Mouse (Mus musculus) midbrain, embryonic 16.5 days (tissue): ENCODE data around the gene Emx2. TPM values are rescaled to one million over a fixed set of nuclear protein-coding genes. Genes with fewer than 3 reads are reported as not detected.

Experiments used
- ATAC-seq: fragments of 200-750 bp; cut with Nextera tagmentation; 2 replicates; pipeline ENCODE4 v1.8.0; 2017; ENCODE audit warnings: moderate TSS enrichment
- H3K27ac ChIP-seq: fragments of 300-500 bp; sonication (generic); 2 replicates; pipeline ENCODE4 v1.5.1; 2014; ENCODE audit warnings: mild to moderate bottlenecking, low read length, mixed read lengths
- H3K27me3 ChIP-seq: fragments of 300-500 bp; sonication (generic); 2 replicates; pipeline ENCODE4 v1.6.1; 2014; ENCODE audit warnings: low read depth, low read length, mixed read lengths; ENCODE audit not compliant: control insufficient read depth, insufficient read depth
- H3K36me3 ChIP-seq: fragments of 300-500 bp; sonication (generic); 2 replicates; pipeline ENCODE4 v1.6.1; 2014; ENCODE audit warnings: mild to moderate bottlenecking, low read length, moderate library complexity, mixed read lengths; ENCODE audit not compliant: control insufficient read depth, insufficient read depth
- H3K4me1 ChIP-seq: fragments of 300-500 bp; sonication (generic); 2 replicates; pipeline ENCODE4 v1.6.1; 2014; ENCODE audit warnings: mild to moderate bottlenecking, low read length, mixed read lengths; ENCODE audit not compliant: control insufficient read depth, insufficient read depth
- H3K4me2 ChIP-seq: fragments of 300-500 bp; sonication (generic); 2 replicates; pipeline ENCODE4 v1.6.1; 2014; ENCODE audit warnings: mild to moderate bottlenecking, low read length, mixed read lengths
- H3K4me3 ChIP-seq: fragments of 300-500 bp; sonication (generic); 2 replicates; pipeline ENCODE4 v1.5.1; 2014; ENCODE audit warnings: low read depth, mild to moderate bottlenecking, low read length, moderate library complexity, mixed read lengths
- H3K9ac ChIP-seq: fragments of 300-500 bp; sonication (generic); 2 replicates; pipeline ENCODE4 v1.6.1; 2014; ENCODE audit warnings: low read depth, low read length, mixed read lengths
- H3K9me3 ChIP-seq: fragments of 300-500 bp; sonication (generic); replicated peaks from 2 replicates; pipeline ENCODE4 v1.6.1; 2014; ENCODE audit warnings: mild to moderate bottlenecking, low read length, mixed read lengths; ENCODE audit not compliant: control insufficient read depth, poor library complexity, severe bottlenecking
- WGBS: fragments of 180-500 bp; shearing (Covaris S2); extraction: QIAGEN DNeasy Blood & Tissue Kit; methylation state at CpG from one replicate; pipeline ENCODE4 v1.1.7; 2014; 5-methylcytosine and 5-hydroxymethylcytosine counted together
- polyA plus RNA-seq: library from polyadenylated mRNA; unstranded; fragments of >200 nt; fragmentation: Nextera tagmentation; extraction: Ambion mirVana; gene quantifications from 2 replicates; pipeline ENCODE4 v1.2.1, GENCODE M21; 2015

The Emx2 gene
- polyA plus RNA-seq, 1 experiment from 2014 or later: 14.2 TPM

DNA sequence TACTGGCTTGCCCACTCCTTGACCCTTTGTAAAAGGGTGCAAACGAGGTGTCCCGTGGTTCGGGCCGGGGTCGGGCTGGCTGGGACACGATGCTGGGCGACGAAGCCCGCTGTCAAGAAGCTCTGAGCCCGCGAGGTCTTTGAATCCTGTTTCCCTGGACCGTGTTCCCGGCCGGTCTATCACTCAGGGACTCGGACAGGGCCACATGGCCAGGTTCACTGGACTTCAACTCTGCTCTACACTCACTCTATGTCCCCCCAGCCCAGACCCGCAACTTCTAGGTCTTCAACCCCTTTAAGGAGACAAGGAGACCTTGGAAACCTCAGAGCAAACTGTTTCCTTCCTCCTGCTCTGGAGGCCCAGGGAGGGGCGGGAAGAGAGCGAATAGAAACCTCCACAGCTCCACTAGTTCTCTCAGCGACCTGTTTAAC is 1.7 kb downstream of the Emx2 start:
- ATAC-seq: no peak
- WGBS: under 1% methylated on average over 19 of the region's 19 CpGs
- H3K4me3 ChIP-seq: peak overlapping the region; percentile 43
- peak overlapping the region; percentile 65 for H3K9ac ChIP-seq
- peak overlapping the region; percentile 54 for H3K4me2 ChIP-seq
- H3K9me3 ChIP-seq: no peaks in the 10 kb centered on the region
- peaks cover 49% of the 10 kb centered on the region for H3K27me3 ChIP-seq
- H3K27ac ChIP-seq: peak overlapping the region; percentile 76
- no peaks in the 10 kb centered on the region for H3K36me3 ChIP-seq
- peaks cover 14% of the 10 kb centered on the region for H3K4me1 ChIP-seq

DNA sequence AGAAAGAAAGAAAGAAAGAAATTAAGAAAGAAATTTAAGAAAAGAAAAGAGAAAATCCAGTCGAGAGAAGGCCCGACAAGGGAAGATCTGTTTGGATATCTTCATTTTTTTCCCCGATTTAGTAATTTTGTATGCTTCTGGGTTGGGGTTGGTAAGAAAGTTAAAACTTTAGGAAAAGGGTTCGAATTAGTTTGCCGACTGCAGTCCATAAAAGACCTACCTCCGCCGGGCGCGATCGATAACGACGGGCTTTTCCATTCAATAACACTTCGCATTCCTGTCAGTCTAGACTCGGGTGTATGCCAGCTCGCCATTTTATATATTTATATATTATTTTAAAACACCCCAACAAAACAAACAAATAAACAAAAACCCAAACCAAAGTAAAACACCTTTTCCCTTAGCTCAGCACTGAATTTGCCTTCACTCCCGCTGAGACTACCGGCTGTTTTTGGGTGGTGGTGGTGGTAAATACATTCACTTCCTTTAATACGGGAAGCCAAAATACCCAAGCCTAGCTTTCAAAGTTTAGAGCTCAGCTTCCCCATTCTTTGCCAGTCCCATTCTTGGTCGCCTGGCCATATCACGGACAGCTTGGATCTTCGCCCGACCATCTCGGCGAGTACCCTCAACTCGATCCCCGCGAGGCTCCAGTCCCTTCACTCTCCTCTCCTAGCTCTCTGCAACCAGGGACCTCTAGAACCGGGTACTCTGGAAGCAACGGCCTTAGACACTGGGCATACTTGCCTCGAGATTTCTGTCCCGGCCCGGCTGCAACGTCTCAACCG is 2.4 kb downstream of the Emx2 start:
- WGBS: 2% methylated on average over 34 of the region's 34 CpGs
- peak overlapping the region; percentile 38; the same call in 1 of the 2 replicates for H3K9ac ChIP-seq
- H3K4me1 ChIP-seq: peaks cover 14% of the 10 kb centered on the region
- H3K36me3 ChIP-seq: no peaks in the 10 kb centered on the region
- H3K27me3 ChIP-seq: peaks cover 48% of the 10 kb centered on the region
- ATAC-seq: no peak
- peak overlapping the region; percentile 76 for H3K27ac ChIP-seq
- peak overlapping the region; percentile 47 for H3K4me2 ChIP-seq
- H3K9me3 ChIP-seq: no peaks in the 10 kb centered on the region
- peak overlapping the region; percentile 43 for H3K4me3 ChIP-seq

DNA sequence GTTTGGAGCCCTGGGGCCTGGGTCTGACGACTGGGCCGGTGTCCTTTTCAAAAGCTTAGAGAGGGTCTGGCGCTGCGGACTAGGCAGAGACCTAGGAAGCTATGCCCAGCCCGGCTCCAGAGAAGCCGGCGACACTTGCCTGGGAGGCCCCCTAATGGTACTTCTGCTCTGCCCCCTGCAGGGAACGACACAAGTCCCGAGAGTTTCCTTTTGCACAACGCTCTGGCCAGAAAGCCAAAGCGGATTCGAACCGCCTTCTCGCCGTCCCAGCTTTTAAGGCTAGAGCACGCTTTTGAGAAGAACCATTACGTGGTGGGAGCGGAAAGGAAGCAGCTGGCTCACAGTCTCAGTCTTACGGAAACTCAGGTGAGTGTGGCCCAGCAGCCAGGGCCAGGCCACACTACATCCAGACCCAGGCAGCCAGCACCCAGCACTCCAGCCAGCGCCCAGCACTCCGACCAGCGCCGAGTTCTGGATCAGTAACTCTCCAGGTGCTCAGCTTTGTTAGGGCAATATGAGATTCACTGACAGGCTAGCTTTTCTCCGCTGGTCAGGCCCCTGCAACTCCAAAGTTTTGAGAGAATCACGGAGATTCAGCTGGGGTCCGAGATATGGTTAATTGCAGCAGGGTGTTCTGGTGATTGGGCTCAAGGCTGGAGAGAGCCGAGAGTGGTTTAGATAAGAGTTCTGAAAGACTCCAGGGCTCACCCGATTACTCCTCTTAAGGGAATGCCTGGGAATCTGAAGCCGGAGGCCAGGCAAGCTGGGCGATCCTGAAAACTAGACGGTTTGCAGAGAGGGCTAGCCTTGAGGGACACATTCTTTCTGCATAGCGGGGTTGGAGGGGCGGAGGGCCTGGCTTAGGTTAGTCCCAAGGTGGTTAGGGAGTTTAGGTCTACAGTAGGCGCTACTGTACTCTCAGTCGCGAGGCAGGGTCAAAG is 3.6 kb downstream of the Emx2 start:
- H3K9me3 ChIP-seq: no peaks in the 10 kb centered on the region
- peak overlapping the region; percentile 71 for H3K27ac ChIP-seq
- peaks cover 14% of the 10 kb centered on the region for H3K4me1 ChIP-seq
- peak overlapping the region; percentile 33 for H3K9ac ChIP-seq
- peak overlapping the region; percentile 43 for H3K4me3 ChIP-seq
- peaks cover 47% of the 10 kb centered on the region for H3K27me3 ChIP-seq
- ATAC-seq: no peak
- 2% methylated on average over 36 of the region's 36 CpGs for WGBS
- H3K4me2 ChIP-seq: peak overlapping the region; percentile 47
- H3K36me3 ChIP-seq: no peaks in the 10 kb centered on the region

DNA sequence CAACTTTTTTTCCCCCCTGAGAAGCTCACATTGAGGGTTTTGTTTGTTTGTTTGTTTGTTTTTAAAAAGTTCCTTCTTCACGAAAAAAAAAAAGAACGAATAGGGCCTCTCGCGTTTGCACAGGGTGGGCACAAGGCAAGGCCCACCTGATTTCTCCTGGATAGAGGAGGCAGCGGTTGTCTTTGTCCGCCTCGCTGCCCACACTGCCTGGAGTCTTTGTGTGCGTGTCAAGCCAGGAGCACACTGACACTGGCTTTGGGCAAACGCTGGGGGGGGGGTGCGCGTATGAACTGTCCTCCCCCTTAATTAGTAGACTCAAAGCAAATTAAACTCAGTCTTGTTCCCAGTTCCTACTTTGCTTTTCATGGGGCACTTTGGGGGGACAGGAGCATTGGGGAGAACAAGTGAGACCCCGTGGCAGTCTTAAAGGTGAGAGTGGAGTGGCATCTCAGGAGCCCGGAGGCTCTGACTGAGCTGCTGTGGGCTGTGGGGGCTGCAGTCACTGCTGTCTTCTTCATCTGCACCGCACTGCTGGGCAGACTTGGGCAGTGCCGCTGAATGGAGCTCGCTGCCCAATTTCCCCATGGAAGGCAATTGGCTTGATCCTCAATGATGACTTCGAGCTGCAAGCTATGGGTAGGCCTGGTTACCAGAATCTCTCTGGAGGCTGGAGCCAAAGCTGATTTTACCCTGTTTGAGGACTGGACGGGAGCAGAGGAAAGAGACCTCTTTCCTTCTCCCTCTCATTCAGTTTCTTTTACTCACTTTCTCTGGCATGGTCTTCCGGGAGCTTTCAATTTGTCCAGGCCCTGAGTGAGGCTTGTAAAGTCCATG is 4.5 kb downstream of the Emx2 start:
- ATAC-seq: no peak
- peaks cover 17% of the 10 kb centered on the region for H3K4me1 ChIP-seq
- peaks cover 49% of the 10 kb centered on the region for H3K27me3 ChIP-seq

DNA sequence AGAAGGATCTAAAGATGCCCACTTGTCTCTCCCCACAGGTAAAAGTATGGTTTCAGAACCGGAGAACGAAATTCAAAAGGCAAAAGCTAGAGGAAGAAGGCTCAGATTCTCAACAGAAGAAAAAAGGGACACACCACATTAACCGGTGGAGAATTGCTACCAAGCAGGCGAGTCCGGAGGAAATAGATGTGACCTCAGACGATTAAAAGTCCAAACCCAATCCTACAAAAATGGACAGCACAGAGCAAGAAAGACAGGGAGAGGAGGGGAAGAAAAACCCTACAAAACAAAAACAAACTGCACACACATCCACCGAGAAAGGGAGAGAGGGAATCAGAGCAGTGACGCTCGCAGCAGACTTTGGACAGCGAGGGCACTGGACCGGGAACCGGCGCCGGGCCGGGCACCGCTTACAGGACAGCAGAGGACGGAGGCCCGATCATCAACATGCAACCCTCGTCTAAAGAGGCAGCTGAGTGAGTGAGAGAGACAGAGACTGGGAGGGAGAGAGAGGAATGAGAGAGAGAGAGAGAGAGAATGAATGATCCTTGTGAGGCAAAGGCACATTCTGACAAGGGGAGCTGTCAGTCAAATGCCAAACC is 5.8 kb downstream of the Emx2 start:
- Histone ChIP-seq H3K9ac (no peak overlapping the region; the same call in 1 of the 2 replicates), H3K27ac (peak overlapping the region; percentile 25; the same call in 1 of the 2 replicates)
- 7% methylated on average over 19 of the region's 19 CpGs for WGBS

More for the DNA sequence above, 4.5 kb downstream of the Emx2 start:
- Histone ChIP-seq H3K27ac (peak overlapping the region; percentile 25), H3K9ac (peak overlapping the region; percentile 39; the same call in 1 of the 2 replicates), H3K4me2 (peak overlapping the region; percentile 47), H3K9me3 (no peaks in the 10 kb centered on the region), H3K4me3 (peak overlapping the region; percentile 43), H3K36me3 (no peaks in the 10 kb centered on the region)
- 10% methylated on average over 19 of the region's 19 CpGs for WGBS

DNA sequence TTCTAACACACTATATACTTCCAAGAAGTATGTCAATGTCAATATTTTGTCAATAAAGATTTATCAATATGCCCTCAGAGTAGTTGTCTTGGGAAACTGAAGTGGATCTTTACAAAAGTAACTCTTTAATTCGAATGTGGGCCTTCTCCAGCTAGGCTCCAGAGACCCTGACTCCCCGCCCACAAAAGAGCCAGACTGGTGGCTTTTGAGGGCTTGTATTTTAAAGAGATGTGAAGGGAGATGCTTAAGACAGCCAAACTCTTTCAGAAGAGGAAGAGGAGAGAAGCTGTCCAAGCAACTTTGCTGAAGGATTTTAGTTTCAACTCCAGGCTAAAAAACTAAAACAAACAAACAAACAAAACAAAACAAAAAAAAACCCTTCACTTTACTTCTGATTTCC is 7.1 kb downstream of the Emx2 start:
- peaks cover 16% of the 10 kb centered on the region for H3K4me1 ChIP-seq
- no peak overlapping the region for H3K9ac ChIP-seq
- H3K4me3 ChIP-seq: no peak overlapping the region
- peaks cover 64% of the 10 kb centered on the region for H3K27me3 ChIP-seq
- H3K4me2 ChIP-seq: peak overlapping the region; percentile 26
- no peak for ATAC-seq
- H3K27ac ChIP-seq: no peak overlapping the region
- H3K9me3 ChIP-seq: no peaks in the 10 kb centered on the region
- H3K36me3 ChIP-seq: no peaks in the 10 kb centered on the region
- 6% methylated on average over 2 of the region's 2 CpGs for WGBS

More for the DNA sequence above, 5.8 kb downstream of the Emx2 start:
- Histone ChIP-seq H3K4me3 (peak overlapping the region; percentile 43), H3K27me3 (peaks cover 51% of the 10 kb centered on the region), H3K36me3 (no peaks in the 10 kb centered on the region), H3K4me1 (peaks cover 14% of the 10 kb centered on the region), H3K4me2 (peak overlapping the region; percentile 47), H3K9me3 (no peaks in the 10 kb centered on the region)
- no peak for ATAC-seq

DNA sequence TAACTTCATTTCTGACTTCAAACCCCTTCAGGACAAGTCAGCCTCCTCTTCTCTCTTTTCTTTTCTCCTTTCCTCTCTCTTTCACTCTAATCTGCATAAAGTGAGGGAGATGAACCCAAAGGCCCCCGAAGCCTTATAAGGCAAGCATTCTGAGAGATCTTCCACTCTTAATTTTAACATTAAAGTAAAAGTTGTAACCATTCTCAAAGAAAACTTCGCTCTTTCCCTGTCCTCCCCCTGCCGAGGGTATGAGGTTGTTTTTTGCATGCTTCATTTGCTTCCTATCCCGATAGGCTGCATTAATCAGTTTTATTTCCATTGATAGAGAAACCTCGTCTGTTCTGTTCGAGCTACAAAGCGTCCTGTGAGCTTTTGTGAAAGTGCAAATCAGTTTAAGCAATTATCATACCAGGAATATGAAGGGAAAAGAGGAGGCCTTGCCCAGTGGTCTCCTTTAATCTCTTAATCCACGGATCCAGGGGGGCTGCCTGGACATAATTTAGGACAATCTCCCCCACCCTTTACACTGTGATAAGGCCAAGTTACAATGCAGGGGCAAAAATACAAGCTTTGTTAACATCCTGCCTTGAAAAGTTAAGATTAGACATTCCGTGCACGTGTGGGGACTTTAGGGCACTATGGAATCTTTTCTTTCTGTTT is 7.7 kb downstream of the Emx2 start:
- H3K4me3 ChIP-seq: no peak overlapping the region; the same call in 1 of the 2 replicates
- whole genome bisulfite sequencing: 6% methylated on average over 10 of the region's 10 CpGs
- no peaks in the 10 kb centered on the region for H3K9me3 ChIP-seq
- H3K27me3 ChIP-seq: peaks cover 67% of the 10 kb centered on the region
- H3K9ac ChIP-seq: no peak overlapping the region
- H3K27ac ChIP-seq: peak overlapping the region; percentile 53; the same call in 1 of the 2 replicates
- peaks cover 18% of the 10 kb centered on the region for H3K4me1 ChIP-seq
- peak overlapping the region; percentile 29 for H3K4me2 ChIP-seq
- no peaks in the 10 kb centered on the region for H3K36me3 ChIP-seq
- ATAC-seq: no peak
